Mouse (Mus musculus): ENCODE measurements around the gene Tm6sf1.

Tm6sf1 gene

GRCm38 (mm10) chr7:81904094-81904493 is 45.3 kb downstream of the Tm6sf1 start:
- no peak for DNase-seq

- DNase-seq = no peak
These were observed 46.1 kb downstream of the Tm6sf1 start for GRCm38 (mm10) chr7:81904926-81905325.

- DNase-seq = no peak
These were observed 59.5 kb downstream of the Tm6sf1 start for GRCm38 (mm10) chr7:81918316-81918715.

- DNase-seq = no peak
These were observed 61.5 kb downstream of the Tm6sf1 start for GRCm38 (mm10) chr7:81920314-81920713.

GRCm38 (mm10) chr7:81921379-81921952 is 62.7 kb downstream of the Tm6sf1 start:
- DNase-seq = no peak

GRCm38 (mm10) chr7:81928998-81929397 is 70.2 kb downstream of the Tm6sf1 start:
- DNase-seq = no peak

- DNase-seq = no peak
These were observed 73.8 kb downstream of the Tm6sf1 start for GRCm38 (mm10) chr7:81932521-81933045.

- DNase-seq = no peak
These were observed 74.3 kb downstream of the Tm6sf1 start for GRCm38 (mm10) chr7:81933061-81933600.

- DNase-seq = peak; percentile 72
These were observed 74.9 kb downstream of the Tm6sf1 start for GRCm38 (mm10) chr7:81933601-81934266.

All from right cerebral cortex, postnatal 4 days (tissue).